Mouse (Mus musculus): ENCODE data around the gene Mindy4b-ps. TPM values are rescaled to one million over a fixed set of nuclear protein-coding genes. Genes with fewer than 3 reads are reported as not detected.
"Not testable (repeated sequence)": the region's sequence is repeated elsewhere in the genome, so short reads cannot be mapped to it uniquely, and the experiment has no call there.

Mindy4b-ps gene
- polyA plus RNA-seq (2015; fragmentation: Nextera tagmentation; extraction: Ambion mirVana): not detected in 2 replicates

- no peak for DNase-seq
- no peaks in the 10 kb centered on the region for H3K9me3 ChIP-seq (replicated peaks)
- no peaks in the 10 kb centered on the region for H3K27me3 ChIP-seq
- H3K36me3 ChIP-seq: no peaks in the 10 kb centered on the region
- ATAC-seq (ENCODE audit: low read depth): no peak
- no peak within 1 kb of the TSS for H3K9ac ChIP-seq
- 56% methylated on average over 4 of the region's 4 CpGs for WGBS (ENCODE audit: insufficient replicate concordance)
- H3K27ac ChIP-seq: no peak within 1 kb of the TSS
- H3K4me1 ChIP-seq (replicated peaks): no peaks in the 10 kb centered on the region
- H3K4me3 ChIP-seq (replicated peaks): no peak within 1 kb of the TSS
- no peak within 1 kb of the TSS for H3K4me2 ChIP-seq
These were observed at the start of gene Mindy4b-ps for GRCm38 (mm10) chr3:58822211-58822610. Gene Mindy4b-ps (minus strand): TSS chr3:58822311.

GRCm38 (mm10) chr3:58871882-58872281 is 49.8 kb upstream of the Mindy4b-ps start:
- H3K36me3 ChIP-seq; H3K9ac ChIP-seq; H3K4me3 ChIP-seq (replicated peaks); ATAC-seq (ENCODE audit: low read depth); H3K9me3 ChIP-seq (replicated peaks); H3K4me1 ChIP-seq (replicated peaks); H3K27ac ChIP-seq; H3K27me3 ChIP-seq; H3K4me2 ChIP-seq; DNase-seq: not testable (repeated sequence)
- 50% methylated on average over 2 of the region's 2 CpGs for WGBS (ENCODE audit: insufficient replicate concordance)

DNA sequence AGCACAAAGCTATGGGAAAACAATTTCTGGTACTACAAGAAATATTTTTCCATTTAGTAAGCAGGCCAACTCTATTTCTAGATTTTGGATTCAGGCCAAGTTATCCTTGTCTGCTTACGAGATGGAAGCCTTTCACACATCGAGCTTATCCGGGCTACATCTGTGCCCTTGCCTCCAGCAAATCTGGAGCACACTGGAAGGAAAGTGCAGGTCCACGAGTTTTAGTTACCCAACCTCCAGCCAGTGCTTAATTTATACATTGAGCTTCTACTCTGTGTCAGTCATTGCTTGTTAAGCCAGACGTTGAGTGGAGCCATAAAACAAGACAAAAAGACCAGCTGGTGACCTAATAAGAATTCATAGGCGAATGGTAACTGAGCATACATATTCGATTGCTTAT is 43.6 kb upstream of the Mindy4b-ps start:
- H3K27ac ChIP-seq: no peak overlapping the region
- H3K36me3 ChIP-seq: no peaks in the 10 kb centered on the region
- no peak for DNase-seq
- H3K4me1 ChIP-seq (replicated peaks): no peaks in the 10 kb centered on the region
- H3K9ac ChIP-seq: no peak overlapping the region
- WGBS (ENCODE audit: insufficient replicate concordance): 46% methylated on average over 7 of the region's 7 CpGs
- H3K4me2 ChIP-seq: no peak overlapping the region
- H3K9me3 ChIP-seq (replicated peaks): no peaks in the 10 kb centered on the region
- no peaks in the 10 kb centered on the region for H3K27me3 ChIP-seq
- ATAC-seq (ENCODE audit: low read depth): no peak
- no peak overlapping the region for H3K4me3 ChIP-seq (replicated peaks)

GRCm38 (mm10) chr3:58862976-58863375 is 40.9 kb upstream of the Mindy4b-ps start:
- Histone ChIP-seq H3K4me2 (no peak overlapping the region), H3K9me3 (replicated peaks) (no peaks in the 10 kb centered on the region), H3K4me1 (replicated peaks) (no peaks in the 10 kb centered on the region), H3K27ac (no peak overlapping the region), H3K4me3 (replicated peaks) (no peak overlapping the region), H3K36me3 (no peaks in the 10 kb centered on the region), H3K27me3 (no peaks in the 10 kb centered on the region), H3K9ac (no peak overlapping the region)
- WGBS (ENCODE audit: insufficient replicate concordance): 66% methylated on average over 2 of the region's 2 CpGs
- ATAC-seq (ENCODE audit: low read depth): no peak
- DNase-seq: no peak

GRCm38 (mm10) chr3:58843415-58843814 is 21.3 kb upstream of the Mindy4b-ps start:
- Histone ChIP-seq H3K27ac (no peak overlapping the region), H3K27me3 (no peaks in the 10 kb centered on the region), H3K4me1 (replicated peaks) (no peaks in the 10 kb centered on the region), H3K9ac (no peak overlapping the region), H3K36me3 (no peaks in the 10 kb centered on the region), H3K4me3 (replicated peaks) (no peak overlapping the region), H3K4me2 (no peak overlapping the region), H3K9me3 (replicated peaks) (no peaks in the 10 kb centered on the region)
- no peak for DNase-seq
- WGBS (ENCODE audit: insufficient replicate concordance): 34% methylated on average over 1 of the region's 1 CpGs
- ATAC-seq (ENCODE audit: low read depth): no peak

GRCm38 (mm10) chr3:58833442-58834160 is 11.5 kb upstream of the Mindy4b-ps start:
- H3K4me3 ChIP-seq (replicated peaks): no peak overlapping the region
- no peak overlapping the region for H3K9ac ChIP-seq
- no peak overlapping the region for H3K4me2 ChIP-seq
- no peaks in the 10 kb centered on the region for H3K9me3 ChIP-seq (replicated peaks)
- DNase-seq: no peak
- WGBS (ENCODE audit: insufficient replicate concordance): 62% methylated on average over 5 of the region's 5 CpGs
- H3K27ac ChIP-seq: no peak overlapping the region
- H3K36me3 ChIP-seq: no peaks in the 10 kb centered on the region
- H3K27me3 ChIP-seq: no peaks in the 10 kb centered on the region
- no peaks in the 10 kb centered on the region for H3K4me1 ChIP-seq (replicated peaks)
- ATAC-seq (ENCODE audit: low read depth): no peak

DNA sequence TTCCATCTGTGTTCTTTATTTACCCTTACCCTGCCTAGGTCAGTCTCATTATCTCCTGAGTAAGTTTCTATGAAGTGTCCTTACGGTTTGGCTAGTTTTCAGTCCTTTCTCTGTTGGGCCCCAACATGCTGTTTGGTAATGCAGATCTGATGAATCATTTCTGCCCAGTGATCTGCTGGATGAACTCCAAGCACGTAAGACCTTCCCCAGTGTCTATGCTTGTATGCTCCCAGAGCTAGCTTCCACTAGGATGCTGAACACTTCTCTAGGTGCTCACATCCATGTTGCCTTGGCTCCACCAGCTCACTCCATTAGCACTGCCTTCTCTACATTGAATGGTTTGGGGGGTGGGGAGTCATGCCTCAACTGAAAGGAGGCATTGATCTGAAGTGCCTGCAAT is 10.8 kb upstream of the Mindy4b-ps start:
- no peak for DNase-seq
- no peaks in the 10 kb centered on the region for H3K27me3 ChIP-seq

DNA sequence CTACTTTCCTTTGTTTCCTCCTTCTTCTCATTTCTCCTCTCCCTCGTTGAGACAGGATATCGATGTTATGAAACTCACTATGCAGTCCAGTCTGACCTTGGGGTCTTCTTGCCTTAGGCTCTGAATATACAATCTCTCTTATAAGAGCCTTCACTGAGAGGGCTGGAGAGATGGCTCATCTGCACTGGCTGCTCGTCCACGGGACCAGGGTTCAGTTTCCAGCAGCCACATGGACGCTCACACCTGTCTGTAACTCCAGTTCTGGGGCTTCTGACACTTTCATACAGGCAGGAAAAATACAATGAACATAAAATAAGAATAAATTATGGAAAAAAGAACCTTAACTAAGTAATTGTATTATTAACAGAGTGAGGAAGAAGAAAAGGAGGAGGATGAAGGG is 9.5 kb upstream of the Mindy4b-ps start:
- H3K9ac ChIP-seq: no peak overlapping the region
- ATAC-seq (ENCODE audit: low read depth) (no peak), DNase-seq (no peak)
- no peaks in the 10 kb centered on the region for H3K9me3 ChIP-seq (replicated peaks)
- H3K27ac ChIP-seq: no peak overlapping the region
- no peaks in the 10 kb centered on the region for H3K27me3 ChIP-seq
- H3K4me2 ChIP-seq: no peak overlapping the region
- WGBS (ENCODE audit: insufficient replicate concordance): 53% methylated on average over 5 of the region's 5 CpGs
- H3K4me1 ChIP-seq (replicated peaks): no peaks in the 10 kb centered on the region
- no peak overlapping the region for H3K4me3 ChIP-seq (replicated peaks)
- H3K36me3 ChIP-seq: no peaks in the 10 kb centered on the region

More for the DNA sequence above, 10.8 kb upstream of the Mindy4b-ps start:
- no peak for ATAC-seq (ENCODE audit: low read depth)
- Histone ChIP-seq H3K36me3 (no peaks in the 10 kb centered on the region), H3K4me1 (replicated peaks) (no peaks in the 10 kb centered on the region), H3K9ac (no peak overlapping the region), H3K4me3 (replicated peaks) (no peak overlapping the region), H3K27ac (no peak overlapping the region), H3K4me2 (no peak overlapping the region), H3K9me3 (replicated peaks) (no peaks in the 10 kb centered on the region)
- 58% methylated on average over 2 of the region's 2 CpGs for WGBS (ENCODE audit: insufficient replicate concordance)

DNA sequence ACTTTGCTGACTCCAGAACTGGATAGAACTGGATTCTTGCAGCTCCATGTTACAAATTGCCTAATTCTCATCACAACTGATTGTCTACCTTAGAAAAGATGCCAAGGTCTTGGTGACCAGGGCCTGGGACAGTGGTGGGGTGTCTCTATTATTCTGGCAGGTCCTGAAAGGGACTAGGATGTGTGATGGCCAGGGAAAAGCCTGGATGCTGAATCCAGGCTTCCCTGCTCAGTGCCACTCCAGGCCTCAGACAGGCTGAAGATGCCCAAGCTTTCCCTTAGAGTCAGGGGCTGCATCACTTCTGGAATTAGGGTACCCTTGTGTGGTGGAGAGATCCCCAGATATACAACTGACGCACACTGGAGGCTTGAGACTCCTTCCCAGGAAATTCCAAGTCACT is 7.8 kb upstream of the Mindy4b-ps start:
- Histone ChIP-seq H3K4me2 (no peak overlapping the region), H3K36me3 (no peaks in the 10 kb centered on the region), H3K4me3 (replicated peaks) (no peak overlapping the region), H3K27ac (no peak overlapping the region), H3K27me3 (no peaks in the 10 kb centered on the region), H3K9ac (no peak overlapping the region), H3K4me1 (replicated peaks) (no peaks in the 10 kb centered on the region), H3K9me3 (replicated peaks) (no peaks in the 10 kb centered on the region)
- WGBS (ENCODE audit: insufficient replicate concordance): 69% methylated on average over 1 of the region's 1 CpGs
- no peak for DNase-seq
- no peak for ATAC-seq (ENCODE audit: low read depth)

GRCm38 (mm10) chr3:58828366-58829153 is 6.4 kb upstream of the Mindy4b-ps start:
- no peak overlapping the region for H3K4me3 ChIP-seq (replicated peaks)
- H3K27me3 ChIP-seq: no peaks in the 10 kb centered on the region
- 64% methylated on average over 14 of the region's 14 CpGs for WGBS (ENCODE audit: insufficient replicate concordance)
- no peak overlapping the region for H3K27ac ChIP-seq
- no peaks in the 10 kb centered on the region for H3K4me1 ChIP-seq (replicated peaks)
- ATAC-seq (ENCODE audit: low read depth): no peak
- H3K9ac ChIP-seq: no peak overlapping the region
- H3K4me2 ChIP-seq: no peak overlapping the region
- no peaks in the 10 kb centered on the region for H3K36me3 ChIP-seq
- H3K9me3 ChIP-seq (replicated peaks): no peaks in the 10 kb centered on the region
- no peak for DNase-seq

DNA sequence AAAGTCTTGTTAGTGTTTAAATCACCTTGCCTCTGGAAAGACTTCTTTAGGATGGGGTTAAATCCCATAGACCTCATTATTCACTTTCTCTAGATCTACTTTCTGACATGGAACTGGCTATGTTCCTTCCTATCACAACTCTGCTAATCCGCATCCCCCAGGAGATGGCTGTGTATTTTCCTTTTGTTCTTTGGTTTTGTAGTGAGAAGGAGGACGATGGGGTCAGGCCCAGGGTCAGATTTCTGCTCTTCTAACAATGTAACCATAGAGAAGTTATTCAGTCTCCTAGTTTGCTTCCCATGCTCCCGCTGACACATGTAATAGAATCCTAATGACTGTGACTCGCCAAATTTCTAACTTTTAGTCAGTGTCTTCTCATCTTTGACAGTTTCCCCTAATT is 4.2 kb upstream of the Mindy4b-ps start:
- no peak for DNase-seq
- Histone ChIP-seq H3K27ac (no peak overlapping the region), H3K36me3 (no peaks in the 10 kb centered on the region), H3K9me3 (replicated peaks) (no peaks in the 10 kb centered on the region), H3K4me3 (replicated peaks) (no peak overlapping the region), H3K9ac (no peak overlapping the region), H3K4me2 (no peak overlapping the region), H3K4me1 (replicated peaks) (no peaks in the 10 kb centered on the region), H3K27me3 (no peaks in the 10 kb centered on the region)
- WGBS (ENCODE audit: insufficient replicate concordance): 57% methylated on average over 4 of the region's 4 CpGs
- ATAC-seq (ENCODE audit: low read depth): no peak

DNA sequence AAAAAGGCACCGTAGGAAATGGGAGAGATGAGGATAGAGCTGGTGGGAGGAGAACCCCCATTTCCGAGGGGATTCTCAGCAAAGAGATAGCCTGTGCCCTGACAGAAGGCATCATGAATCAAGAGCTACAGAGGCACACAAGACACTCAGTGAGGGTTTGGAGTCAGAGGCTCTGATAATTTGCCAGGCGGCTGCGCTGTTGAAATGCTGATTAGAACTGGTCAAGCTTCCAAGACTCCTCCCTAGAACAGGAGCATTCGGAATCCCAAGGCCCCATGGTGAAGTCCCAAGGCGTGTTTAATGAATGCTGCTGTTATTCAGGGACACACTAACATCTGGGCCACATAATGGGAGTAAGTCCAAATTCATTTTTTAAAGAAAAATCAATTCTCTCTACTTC is 4.8 kb downstream of the Mindy4b-ps start:
- Histone ChIP-seq H3K9ac (no peak overlapping the region), H3K4me1 (replicated peaks) (no peaks in the 10 kb centered on the region), H3K9me3 (replicated peaks) (no peaks in the 10 kb centered on the region), H3K36me3 (no peaks in the 10 kb centered on the region), H3K4me3 (replicated peaks) (no peak overlapping the region), H3K27ac (no peak overlapping the region), H3K27me3 (no peaks in the 10 kb centered on the region), H3K4me2 (no peak overlapping the region)
- WGBS (ENCODE audit: insufficient replicate concordance): 52% methylated on average over 6 of the region's 6 CpGs
- no peak for DNase-seq
- ATAC-seq (ENCODE audit: low read depth): no peak
